Mouse (Mus musculus) retina, postnatal 1 day (tissue): ENCODE results near the gene Trpc4ap.
A peak's percentile ranks its signal among the peaks of the same experiment; 100 is the strongest.

ENCODE experiments used
- DNase-seq: peaks from one replicate; pipeline ENCODE4 v3.0.0-alpha.2; 2012

Trpc4ap gene

DNA sequence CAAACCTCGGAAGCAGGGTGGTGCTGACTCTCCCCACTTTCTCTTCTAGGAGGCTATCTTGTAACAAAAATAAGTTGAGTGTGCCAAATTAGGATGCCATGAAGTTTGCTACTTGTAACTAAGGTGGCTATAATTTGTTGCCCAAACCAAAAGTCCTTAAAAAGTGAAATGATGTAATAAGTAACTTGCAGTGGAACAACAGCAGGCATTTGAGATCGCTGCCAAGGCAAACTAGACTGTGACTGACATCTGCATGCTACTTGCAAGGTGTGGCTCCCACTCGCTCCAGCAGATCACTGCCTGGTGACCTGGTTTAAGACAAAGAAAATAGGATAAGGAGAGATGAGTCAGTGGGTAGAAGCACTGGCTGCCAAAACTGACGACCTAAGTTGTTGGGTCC lies 952 bp upstream of the Trpc4ap start:
- no peak for DNase-seq

DNA sequence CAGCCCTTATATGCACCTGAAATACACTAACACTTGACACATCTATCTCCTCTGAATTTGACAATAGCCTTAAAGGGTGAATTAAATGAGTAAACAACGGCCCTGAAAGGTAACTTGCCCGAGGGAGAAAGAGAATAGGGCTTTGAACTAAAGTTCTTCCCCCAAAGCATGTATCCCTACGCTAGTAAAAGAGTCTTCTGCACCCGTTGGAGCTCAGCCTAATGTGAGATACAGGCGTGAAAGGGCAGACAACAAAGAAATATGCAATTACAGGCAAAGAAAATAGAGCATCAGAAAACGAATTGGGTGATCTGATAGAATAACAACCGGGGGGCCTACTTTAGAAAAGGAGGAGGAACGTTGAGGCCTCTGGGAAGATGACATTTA lies 855 bp downstream of the Trpc4ap start:
- DNase-seq, result no peak

GRCm38 (mm10) chr2:155689211-155689610 lies 3.0 kb downstream of the Trpc4ap start:
- no peak for DNase-seq

GRCm38 (mm10) chr2:155687746-155688145 lies 4.4 kb downstream of the Trpc4ap start:
- DNase-seq, result no peak

DNA sequence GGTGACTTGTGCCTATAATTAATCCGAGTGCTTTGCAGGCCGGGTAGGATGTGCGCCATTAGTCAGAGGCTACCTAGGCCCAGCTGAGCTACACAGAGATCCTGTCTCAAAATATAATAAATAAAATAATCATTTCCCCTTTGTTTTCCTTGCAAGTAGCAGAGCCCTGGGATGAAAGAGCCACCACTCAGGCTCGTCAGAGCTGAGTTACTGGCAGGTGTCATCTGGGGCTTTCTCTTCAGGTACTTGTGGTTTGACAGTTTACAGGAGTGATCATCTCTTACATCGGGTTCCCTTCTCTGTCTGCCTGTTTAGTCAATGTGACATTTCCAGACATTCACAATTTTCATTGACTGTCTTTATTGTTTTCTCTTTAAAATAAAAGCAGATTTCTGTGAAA lies 5.6 kb downstream of the Trpc4ap start:
- no peak for DNase-seq

DNA sequence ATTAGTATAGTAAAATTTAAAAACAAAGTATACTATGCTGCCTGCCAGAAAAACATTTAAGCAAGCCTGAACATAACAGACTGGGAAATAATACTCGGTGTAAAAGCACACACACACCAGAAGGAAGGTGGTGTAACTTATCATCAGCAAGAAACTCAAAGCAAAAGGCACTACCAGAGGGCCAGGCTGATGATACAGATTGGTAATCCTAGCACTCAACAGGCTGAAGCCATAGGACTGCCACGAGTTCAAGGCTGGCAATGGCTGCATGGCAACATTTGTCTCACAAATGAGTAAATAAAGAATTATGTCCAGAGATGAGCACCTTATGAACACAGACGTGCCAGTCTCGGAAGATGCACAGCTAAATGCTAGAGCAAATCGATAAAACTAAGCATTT lies 8.4 kb downstream of the Trpc4ap start:
- DNase-seq, result no peak

GRCm38 (mm10) chr2:155683137-155683536 lies 9.0 kb downstream of the Trpc4ap start:
- DNase-seq, result no peak

GRCm38 (mm10) chr2:155681874-155682273 lies 10.3 kb downstream of the Trpc4ap start:
- DNase-seq, result no peak

- no peak for DNase-seq
These were observed 11.0 kb downstream of the Trpc4ap start for GRCm38 (mm10) chr2:155681194-155681593.

DNA sequence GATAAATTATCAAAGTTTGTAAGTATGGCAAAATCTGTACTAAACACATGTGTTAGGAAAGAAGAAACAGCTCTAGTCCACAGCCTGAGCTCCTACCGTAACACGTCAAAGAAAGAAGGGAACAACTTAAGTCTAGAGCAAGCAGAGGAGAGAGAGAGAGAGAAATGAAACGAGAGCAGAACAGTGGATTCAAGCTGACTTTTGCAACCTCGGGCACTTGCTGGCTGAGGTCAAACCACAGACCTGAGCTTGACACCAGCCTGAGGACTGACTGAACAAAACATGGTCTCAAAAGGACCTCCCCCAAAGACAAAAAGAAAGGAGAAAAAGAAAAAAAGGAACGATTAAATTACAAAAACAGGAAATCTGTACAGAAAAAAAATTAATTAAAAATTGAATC lies 11.6 kb downstream of the Trpc4ap start:
- DNase-seq, result no peak

- no peak for DNase-seq
These were observed 12.5 kb downstream of the Trpc4ap start for GRCm38 (mm10) chr2:155679586-155680110.

DNA sequence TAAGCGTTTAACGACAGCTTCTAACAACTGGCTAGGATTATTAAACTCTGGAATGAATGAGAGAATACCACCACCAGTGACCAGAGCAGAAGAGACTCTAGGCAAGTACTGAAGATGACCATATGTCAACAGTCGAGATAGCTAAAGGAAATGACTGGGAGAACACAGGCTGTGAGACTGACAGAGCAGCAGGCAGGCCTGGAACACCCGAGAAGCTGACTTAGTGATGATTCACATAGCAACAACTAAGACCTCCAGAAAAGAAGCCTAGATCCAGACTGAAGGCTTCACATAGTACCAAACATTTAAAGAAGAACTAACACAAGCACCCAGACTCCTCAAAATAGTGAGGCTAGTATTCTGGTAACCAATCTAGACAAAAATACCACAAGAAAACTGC lies 17.1 kb downstream of the Trpc4ap start:
- no peak for DNase-seq

GRCm38 (mm10) chr2:155673546-155673945 lies 18.6 kb downstream of the Trpc4ap start:
- DNase-seq, result peak; percentile 59

DNA sequence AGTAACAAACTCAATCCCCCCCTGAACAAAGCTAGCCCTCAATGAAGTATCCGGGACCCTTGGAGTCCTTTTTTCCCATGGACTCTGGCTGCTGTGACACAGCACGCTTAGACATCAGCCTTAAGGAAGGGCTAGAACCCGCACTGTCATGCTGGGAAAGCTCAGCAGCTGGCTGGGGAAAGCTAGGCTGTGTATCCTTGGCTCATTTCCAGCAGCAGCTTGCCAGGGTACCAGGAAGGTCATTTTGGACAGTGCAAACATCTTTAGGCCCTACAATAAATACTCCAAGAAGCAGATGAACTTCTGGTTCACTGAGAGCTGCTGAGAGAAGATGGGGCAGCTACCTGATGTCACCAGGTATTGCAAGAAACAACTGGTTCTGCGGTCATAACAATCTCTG lies 20.9 kb downstream of the Trpc4ap start:
- DNase-seq, result peak; percentile 21

DNA sequence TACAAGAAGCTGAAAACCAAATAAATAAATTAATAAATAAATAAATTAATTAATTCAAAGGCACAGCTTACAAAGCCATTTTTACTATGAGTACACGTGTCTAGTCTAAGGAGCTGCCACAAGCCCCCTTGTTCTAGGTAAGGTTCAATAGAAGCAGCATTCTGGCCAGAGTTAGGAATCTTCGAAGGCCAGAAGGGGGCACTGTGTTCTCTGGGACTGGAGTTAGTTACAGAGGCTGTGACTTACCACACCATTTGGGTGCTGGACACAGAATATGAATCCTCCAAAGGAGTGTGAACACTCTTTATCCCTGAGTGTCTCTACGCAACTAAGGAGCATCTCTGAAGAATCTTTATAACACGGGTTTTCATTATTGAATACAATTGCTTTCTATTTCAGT lies 23.7 kb downstream of the Trpc4ap start:
- DNase-seq, result peak; percentile 39

DNA sequence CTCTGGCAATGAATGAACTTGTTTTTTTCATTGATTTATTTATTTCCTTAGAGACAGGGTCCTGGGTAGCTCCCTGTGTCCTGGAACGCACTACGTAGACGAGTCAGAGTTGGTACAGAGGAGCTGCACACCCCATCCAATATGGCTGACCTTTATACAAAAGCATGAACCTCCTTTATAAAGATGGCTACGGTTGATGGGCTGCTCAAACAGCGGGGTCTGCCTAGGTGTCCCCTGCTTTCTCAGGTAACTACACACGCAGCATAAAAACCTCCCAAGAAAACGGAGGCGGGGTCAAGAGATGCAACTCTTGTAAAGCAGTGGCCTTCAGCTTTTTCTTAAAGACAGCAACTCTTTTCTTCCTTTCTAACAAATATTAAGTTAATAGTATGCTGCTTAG lies 24.3 kb downstream of the Trpc4ap start:
- no peak for DNase-seq

DNA sequence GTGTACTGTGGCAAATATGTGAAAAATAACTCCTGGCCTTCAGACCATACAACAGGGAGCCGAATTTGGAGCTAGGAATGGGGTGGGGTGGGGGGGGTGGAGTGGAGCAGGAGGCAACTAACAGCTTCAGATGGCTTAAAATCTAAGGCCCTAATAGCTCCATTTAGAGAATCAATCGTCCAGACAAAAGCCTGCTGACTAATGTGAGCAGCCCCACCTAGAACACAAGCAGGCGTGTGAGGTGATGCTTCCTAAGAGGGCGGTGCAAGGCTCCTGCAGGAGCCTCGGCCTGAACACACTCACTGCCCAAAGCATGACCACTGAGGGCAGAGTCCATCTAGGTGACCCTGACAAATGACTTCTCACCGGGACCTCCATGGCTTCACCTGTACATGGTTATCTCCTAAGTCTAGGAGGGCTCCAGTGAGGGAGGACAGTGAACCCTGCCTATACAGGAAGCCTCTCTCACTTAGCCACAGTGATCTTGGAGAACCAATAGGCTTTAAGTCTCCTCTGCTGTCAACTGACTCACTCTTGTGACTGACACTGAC lies 28.2 kb downstream of the Trpc4ap start:
- DNase-seq, result no peak

DNA sequence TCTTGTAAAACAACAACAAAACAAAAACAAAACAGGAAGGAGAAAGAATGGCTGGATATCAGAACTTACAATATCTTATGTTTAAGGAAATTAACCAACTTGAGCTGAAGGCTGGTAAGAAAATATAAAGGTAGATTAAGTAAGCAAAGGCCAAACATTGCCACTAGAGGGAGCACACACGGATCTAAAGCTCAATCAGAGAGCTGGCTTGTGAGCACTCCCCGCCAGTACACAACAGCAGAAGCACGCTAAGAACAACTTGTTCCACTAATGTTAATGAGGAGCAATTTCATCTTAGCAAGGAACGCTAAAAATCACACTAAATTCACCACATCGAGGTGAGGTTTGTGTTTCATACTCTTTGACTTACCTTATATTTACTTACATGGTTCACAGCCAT lies 29.1 kb downstream of the Trpc4ap start:
- DNase-seq, result peak; percentile 65

DNA sequence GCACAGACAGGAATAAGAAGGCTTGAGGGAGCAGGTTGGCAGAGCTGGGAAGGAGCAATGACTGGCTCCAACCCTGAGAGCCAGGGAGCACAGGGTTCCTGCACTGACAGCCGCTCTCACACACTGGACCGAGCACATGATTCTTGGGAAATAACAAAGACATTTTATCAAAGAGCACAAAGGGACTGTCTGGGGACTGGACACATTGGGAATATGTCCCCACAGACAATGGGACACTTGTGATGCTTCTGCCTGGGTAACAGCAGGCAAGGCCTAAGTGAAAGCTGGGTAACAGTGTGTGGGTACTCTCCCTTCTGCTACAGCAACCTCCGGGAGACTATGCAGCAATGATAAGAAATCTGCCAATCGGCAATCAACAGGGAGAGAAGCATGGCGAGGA lies 29.8 kb downstream of the Trpc4ap start:
- DNase-seq, result no peak

GRCm38 (mm10) chr2:155655759-155656372 lies 36.3 kb downstream of the Trpc4ap start:
- peak; percentile 35 for DNase-seq

DNA sequence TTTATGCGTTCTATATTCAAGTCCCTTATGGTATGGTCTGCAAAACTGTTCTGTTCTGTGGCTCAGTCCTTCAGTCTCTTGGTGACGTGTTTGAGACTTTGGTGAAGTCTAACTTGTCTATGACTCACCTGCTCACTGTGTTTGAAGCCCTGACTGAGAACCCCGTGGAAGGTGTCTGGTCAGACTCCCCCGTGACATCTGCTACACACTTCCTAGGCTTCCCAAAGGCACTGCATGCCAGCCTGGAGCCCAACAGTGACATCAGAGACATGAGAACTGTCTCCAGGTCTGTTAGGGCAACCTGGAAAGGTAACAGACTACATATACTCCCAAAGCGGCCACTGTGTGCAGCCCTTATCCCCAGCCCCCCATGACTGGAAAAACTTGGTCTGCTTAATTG lies 39.6 kb downstream of the Trpc4ap start:
- no peak for DNase-seq

- no peak for DNase-seq
These were observed 46.4 kb downstream of the Trpc4ap start for GRCm38 (mm10) chr2:155645746-155646145.

GRCm38 (mm10) chr2:155641540-155642472 lies 50.4 kb downstream of the Trpc4ap start:
- no peak for DNase-seq

GRCm38 (mm10) chr2:155640656-155641055 lies 51.5 kb downstream of the Trpc4ap start:
- DNase-seq, result no peak
